Mouse (Mus musculus) liver, embryonic 15.5 days (tissue): ENCODE data around the gene Atp2a1. TPM values are rescaled to one million over a fixed set of nuclear protein-coding genes. Genes with fewer than 3 reads are reported as not detected.

Experiments used
- ATAC-seq: fragments of 200-750 bp; cut with Nextera tagmentation; 2 replicates; pipeline ENCODE4 v1.8.0; 2017; ENCODE audit warnings: moderate number of reproducible peaks, mild to moderate bottlenecking, moderate library complexity; ENCODE audit not compliant: insufficient read depth
- H3K27ac ChIP-seq: fragments of 300-500 bp; sonication (generic); replicated peaks from 2 replicates; pipeline ENCODE4 v1.5.1; 2015; ENCODE audit warnings: mild to moderate bottlenecking, inconsistent platforms
- H3K27me3 ChIP-seq: fragments of 300-500 bp; sonication (generic); 2 replicates; pipeline ENCODE4 v1.6.1; 2015; ENCODE audit warnings: mild to moderate bottlenecking, inconsistent platforms
- H3K36me3 ChIP-seq: fragments of 300-500 bp; sonication (generic); replicated peaks from 2 replicates; pipeline ENCODE4 v1.6.1; 2015; ENCODE audit warnings: moderate library complexity, mild to moderate bottlenecking, inconsistent platforms
- H3K4me1 ChIP-seq: fragments of 300-500 bp; sonication (generic); replicated peaks from 2 replicates; pipeline ENCODE4 v1.6.1; 2015; ENCODE audit warnings: inconsistent platforms
- H3K4me2 ChIP-seq: fragments of 300-500 bp; sonication (generic); 2 replicates; pipeline ENCODE4 v1.6.1; 2015; ENCODE audit warnings: moderate library complexity, mild to moderate bottlenecking, inconsistent platforms
- H3K4me3 ChIP-seq: fragments of 300-500 bp; sonication (generic); replicated peaks from 2 replicates; pipeline ENCODE4 v1.5.1; 2015; ENCODE audit warnings: mild to moderate bottlenecking, inconsistent platforms
- H3K9ac ChIP-seq: fragments of 300-500 bp; sonication (generic); 2 replicates; pipeline ENCODE4 v1.6.1; 2015; ENCODE audit warnings: moderate library complexity, mild to moderate bottlenecking, inconsistent platforms
- H3K9me3 ChIP-seq: fragments of 300-500 bp; sonication (generic); replicated peaks from 2 replicates; pipeline ENCODE4 v1.6.1; 2016; ENCODE audit warnings: inconsistent platforms
- WGBS: fragments of 180-500 bp; shearing (Covaris S2); methylation state at CpG from one replicate; pipeline ENCODE4 v1.1.7; 2015; ENCODE audit warnings: mixed read lengths; ENCODE audit not compliant: insufficient replicate concordance; 5-methylcytosine and 5-hydroxymethylcytosine counted together
- polyA plus RNA-seq: library from polyadenylated mRNA; unstranded; fragments of >200 nt; fragmentation: Nextera tagmentation; extraction: Ambion mirVana; gene quantifications from 2 replicates; pipeline ENCODE4 v1.2.1, GENCODE M21; 2015

Gene Atp2a1
- polyA plus RNA-seq, 1 experiment from 2014 or later: 16.5 TPM

DNA sequence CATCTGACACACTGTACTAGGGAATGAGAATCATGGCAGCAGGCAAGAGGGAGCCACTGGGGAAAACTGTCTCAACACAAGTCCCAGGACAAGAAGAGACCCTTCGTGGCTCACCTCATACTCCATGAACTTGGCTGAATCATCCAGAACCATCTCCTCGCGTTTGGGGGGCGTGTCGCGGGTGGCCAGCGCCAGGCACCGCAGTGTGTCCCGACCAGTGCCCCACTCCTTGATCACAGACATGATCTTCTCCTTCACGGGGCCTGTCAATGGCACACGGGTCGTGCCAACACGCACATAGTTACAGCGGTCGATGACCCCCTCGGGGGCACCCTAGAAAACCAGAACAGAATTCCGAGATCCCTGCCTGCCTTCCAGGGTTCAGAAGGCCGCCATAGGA, 12.9 kb downstream of the Atp2a1 start:
- H3K4me2 ChIP-seq: no peak overlapping the region
- H3K27me3 ChIP-seq: no peaks in the 10 kb centered on the region
- H3K4me3 ChIP-seq: no peak overlapping the region
- no peak overlapping the region for H3K9ac ChIP-seq
- WGBS: 76% methylated on average over 18 of the region's 18 CpGs
- no peaks in the 10 kb centered on the region for H3K9me3 ChIP-seq
- 0 out of 2 replicates have a peak, but pooled peaks cover 5% of the 10 kb centered on the region for H3K36me3 ChIP-seq
- no peaks in the 10 kb centered on the region for H3K4me1 ChIP-seq
- H3K27ac ChIP-seq: no peak overlapping the region
- ATAC-seq: no peak

DNA sequence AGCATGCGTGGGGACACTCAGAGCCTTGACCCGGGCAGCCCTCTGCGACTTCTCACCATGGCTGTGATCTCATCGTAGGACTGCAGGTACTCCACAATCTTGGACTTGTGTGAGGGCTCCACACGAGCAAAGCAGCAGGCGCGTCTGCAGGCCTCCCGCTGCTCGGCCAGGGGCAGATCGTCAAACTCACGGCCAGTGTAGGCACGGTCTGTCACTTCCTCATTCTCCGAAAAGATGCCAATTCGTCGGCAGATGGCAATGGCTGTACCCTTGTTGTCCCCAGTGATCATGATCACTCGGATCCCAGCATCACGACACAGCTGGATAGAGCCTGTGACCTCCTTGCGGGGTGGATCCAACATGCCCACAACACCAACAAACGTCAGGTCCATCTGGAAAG, 14.4 kb downstream of the Atp2a1 start:
- Histone ChIP-seq H3K4me1 (no peaks in the 10 kb centered on the region), H3K27ac (no peak overlapping the region)
- WGBS: 67% methylated on average over 19 of the region's 19 CpGs

GRCm38 (mm10) chr7:126446217-126446616, 16.7 kb downstream of the Atp2a1 start:
- Histone ChIP-seq H3K36me3 (peaks cover 19% of the 10 kb centered on the region; the same call in 1 of the 2 replicates), H3K9me3 (no peaks in the 10 kb centered on the region), H3K4me1 (no peaks in the 10 kb centered on the region), H3K27ac (no peak overlapping the region), H3K4me2 (no peak overlapping the region), H3K4me3 (no peak overlapping the region), H3K27me3 (no peaks in the 10 kb centered on the region), H3K9ac (no peak overlapping the region)
- 82% methylated on average over 21 of the region's 21 CpGs for WGBS
- ATAC-seq: no peak

More for the DNA sequence above, 14.4 kb downstream of the Atp2a1 start:
- ATAC-seq: no peak
- no peak overlapping the region for H3K4me3 ChIP-seq
- no peaks in the 10 kb centered on the region for H3K9me3 ChIP-seq
- no peak overlapping the region for H3K9ac ChIP-seq
- peaks cover 17% of the 10 kb centered on the region; the same call in 1 of the 2 replicates for H3K36me3 ChIP-seq
- no peaks in the 10 kb centered on the region for H3K27me3 ChIP-seq
- H3K4me2 ChIP-seq: no peak overlapping the region

DNA sequence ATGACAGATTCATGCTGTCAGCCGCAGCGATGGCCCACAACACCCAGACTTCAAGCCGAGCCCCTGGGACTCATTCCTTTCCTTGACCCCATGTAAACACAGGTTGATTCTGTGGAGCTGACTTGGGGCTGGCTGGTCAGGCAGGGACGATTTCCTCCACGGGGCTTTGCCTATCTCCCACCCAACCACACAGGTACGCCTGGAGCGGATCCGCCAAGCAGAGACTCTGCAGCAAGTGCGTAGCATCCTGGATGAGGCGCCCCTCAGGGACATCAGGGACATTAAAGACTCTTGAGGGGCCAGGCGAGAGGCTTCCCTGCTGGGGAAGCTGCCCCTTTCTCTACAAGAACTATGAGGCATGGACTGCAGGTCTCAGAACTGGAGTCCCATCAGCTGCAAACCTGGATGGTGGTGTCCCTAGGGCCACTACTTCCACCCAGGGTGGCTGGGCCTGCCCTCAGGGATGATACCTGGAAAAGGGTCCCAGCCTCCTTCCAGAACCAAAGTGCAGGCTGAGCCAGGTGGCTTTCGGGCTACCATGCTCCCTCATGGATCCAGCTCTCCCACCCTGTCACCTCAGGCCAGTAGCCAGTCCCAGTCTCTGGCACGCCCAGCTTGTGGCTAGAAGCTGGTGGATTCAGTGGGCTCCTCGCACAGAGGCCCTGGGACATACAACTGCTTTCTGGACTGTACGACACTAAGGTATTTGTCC, 17.6 kb downstream of the Atp2a1 start:
- H3K9me3 ChIP-seq: no peaks in the 10 kb centered on the region
- no peak for ATAC-seq
- 75% methylated on average over 15 of the region's 15 CpGs for WGBS
- H3K27me3 ChIP-seq: no peaks in the 10 kb centered on the region
- H3K4me1 ChIP-seq: no peaks in the 10 kb centered on the region
- peaks cover 19% of the 10 kb centered on the region; the same call in 1 of the 2 replicates for H3K36me3 ChIP-seq
- H3K4me2 ChIP-seq: no peak overlapping the region
- no peak overlapping the region for H3K27ac ChIP-seq
- H3K4me3 ChIP-seq: no peak overlapping the region
- no peak overlapping the region for H3K9ac ChIP-seq

DNA sequence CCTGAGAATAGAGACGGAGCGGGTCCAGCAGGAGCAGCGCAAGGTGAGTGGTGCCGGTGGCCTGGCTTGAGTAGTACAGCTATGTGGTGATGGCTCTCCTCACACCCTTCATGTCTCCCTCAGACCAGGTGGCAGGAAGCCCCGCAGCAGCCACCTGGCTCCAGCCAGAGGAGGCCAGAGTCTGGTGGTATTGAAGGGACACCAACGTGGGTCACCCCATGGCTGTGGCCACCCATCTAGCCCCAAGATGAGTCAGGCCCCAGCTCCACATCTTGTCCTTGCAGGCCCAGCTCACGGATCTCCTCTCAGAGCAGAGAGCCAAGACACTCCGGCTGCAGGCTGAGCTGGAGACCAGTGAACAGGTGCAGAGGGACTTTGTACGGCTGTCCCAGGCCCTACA, 18.4 kb downstream of the Atp2a1 start:
- Histone ChIP-seq H3K4me3 (no peak overlapping the region), H3K9me3 (no peaks in the 10 kb centered on the region), H3K4me2 (no peak overlapping the region), H3K27me3 (no peaks in the 10 kb centered on the region), H3K27ac (no peak overlapping the region), H3K9ac (no peak overlapping the region), H3K4me1 (no peaks in the 10 kb centered on the region), H3K36me3 (peaks cover 19% of the 10 kb centered on the region; the same call in 1 of the 2 replicates)
- WGBS: 77% methylated on average over 9 of the region's 9 CpGs
- no peak for ATAC-seq

DNA sequence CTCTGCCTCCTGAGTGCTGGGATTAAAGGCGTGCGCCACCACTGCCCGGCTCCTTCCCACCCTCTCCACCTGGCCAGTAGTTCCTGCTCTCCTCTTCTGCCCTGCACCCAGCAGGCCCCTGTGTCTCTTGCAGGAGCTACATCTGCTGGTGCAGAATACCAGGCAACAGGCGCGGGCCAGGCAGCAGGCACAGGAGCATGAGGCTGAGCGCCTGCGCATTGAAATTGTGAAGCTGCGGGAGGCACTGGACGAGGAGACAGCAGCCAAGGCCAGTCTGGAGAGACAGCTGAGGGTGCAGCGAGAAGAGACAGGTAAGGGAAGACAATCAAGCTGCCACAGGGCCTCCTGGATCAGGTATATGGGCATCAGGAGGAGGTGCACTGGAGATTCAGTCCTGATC, 18.9 kb downstream of the Atp2a1 start:
- peaks cover 19% of the 10 kb centered on the region; the same call in 1 of the 2 replicates for H3K36me3 ChIP-seq
- H3K4me3 ChIP-seq: no peak overlapping the region
- 76% methylated on average over 10 of the region's 10 CpGs for WGBS
- H3K9ac ChIP-seq: no peak overlapping the region
- no peak overlapping the region for H3K27ac ChIP-seq
- no peaks in the 10 kb centered on the region for H3K9me3 ChIP-seq
- no peaks in the 10 kb centered on the region for H3K27me3 ChIP-seq
- no peak for ATAC-seq
- H3K4me2 ChIP-seq: no peak overlapping the region
- no peaks in the 10 kb centered on the region for H3K4me1 ChIP-seq

- Histone ChIP-seq H3K27me3 (no peaks in the 10 kb centered on the region), H3K4me2 (no peak overlapping the region), H3K9ac (no peak overlapping the region), H3K4me3 (no peak overlapping the region), H3K27ac (no peak overlapping the region), H3K9me3 (no peaks in the 10 kb centered on the region), H3K36me3 (peaks cover 15% of the 10 kb centered on the region; the same call in 1 of the 2 replicates), H3K4me1 (no peaks in the 10 kb centered on the region)
- no peak for ATAC-seq
- WGBS: 87% methylated on average over 9 of the region's 9 CpGs
Measured at GRCm38 (mm10) chr7:126440134-126440533, 22.8 kb downstream of the Atp2a1 start.

DNA sequence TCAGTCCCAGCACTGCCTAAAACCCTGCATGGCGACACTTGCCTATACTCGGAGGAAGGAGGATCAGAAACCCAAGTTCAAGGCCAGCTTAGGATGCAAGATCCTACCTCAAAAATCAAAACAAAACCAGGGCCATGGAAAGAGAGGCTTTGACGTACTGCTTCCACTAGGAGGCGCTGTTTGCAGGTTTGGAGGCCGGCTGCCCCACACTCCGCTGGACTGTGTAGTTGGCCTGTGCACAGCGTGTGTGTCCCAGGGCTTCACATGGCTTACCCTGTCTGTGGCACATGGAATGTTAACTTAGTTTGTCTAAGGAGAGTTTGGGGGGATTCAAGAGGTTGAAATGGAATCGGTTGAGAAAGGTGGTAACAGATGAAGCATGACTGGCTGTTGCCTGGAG, 26.1 kb downstream of the Atp2a1 start:
- Histone ChIP-seq H3K27ac (no peak overlapping the region), H3K9ac (no peak overlapping the region), H3K27me3 (no peaks in the 10 kb centered on the region), H3K9me3 (no peaks in the 10 kb centered on the region), H3K4me3 (no peak overlapping the region), H3K36me3 (0 out of 2 replicates have a peak, but pooled peaks cover 2% of the 10 kb centered on the region), H3K4me1 (no peaks in the 10 kb centered on the region), H3K4me2 (no peak overlapping the region)
- 14% methylated on average over 8 of the region's 8 CpGs for WGBS
- ATAC-seq: peak; percentile 42; the same call in 1 of the 2 replicates

GRCm38 (mm10) chr7:126435801-126436200, 27.1 kb downstream of the Atp2a1 start:
- no peaks in the 10 kb centered on the region for H3K4me1 ChIP-seq
- no peak for ATAC-seq
- H3K27ac ChIP-seq: no peak overlapping the region
- H3K9me3 ChIP-seq: no peaks in the 10 kb centered on the region
- H3K4me3 ChIP-seq: no peak overlapping the region
- no peak overlapping the region for H3K4me2 ChIP-seq
- 66% methylated on average over 3 of the region's 3 CpGs for WGBS
- no peaks in the 10 kb centered on the region for H3K27me3 ChIP-seq
- H3K36me3 ChIP-seq: no peaks in the 10 kb centered on the region
- no peak overlapping the region for H3K9ac ChIP-seq

DNA sequence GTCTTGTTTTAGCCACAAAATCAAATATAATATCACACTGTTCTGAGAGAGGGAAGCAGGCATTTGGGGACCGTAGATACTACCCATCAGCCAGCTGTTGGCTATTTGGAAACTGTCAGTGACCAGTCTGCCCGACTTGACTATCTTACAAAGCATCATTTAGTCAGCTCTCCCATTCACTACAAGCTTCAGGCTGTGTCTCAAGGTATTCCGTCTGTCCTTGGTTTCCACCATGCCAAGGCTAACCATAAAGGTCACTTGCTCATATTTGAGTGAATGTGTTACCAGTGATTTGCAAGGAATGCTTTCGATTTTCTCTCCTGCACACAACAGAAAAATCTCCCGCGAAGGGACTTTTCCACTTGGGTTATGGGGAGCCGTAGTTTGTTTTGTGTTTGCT, 28.2 kb downstream of the Atp2a1 start:
- Histone ChIP-seq H3K27me3 (no peaks in the 10 kb centered on the region), H3K4me2 (no peak overlapping the region), H3K9ac (no peak overlapping the region), H3K27ac (no peak overlapping the region), H3K9me3 (no peaks in the 10 kb centered on the region), H3K4me3 (no peak overlapping the region), H3K4me1 (peaks cover 6% of the 10 kb centered on the region), H3K36me3 (no peaks in the 10 kb centered on the region)
- 79% methylated on average over 7 of the region's 7 CpGs for WGBS
- no peak for ATAC-seq

DNA sequence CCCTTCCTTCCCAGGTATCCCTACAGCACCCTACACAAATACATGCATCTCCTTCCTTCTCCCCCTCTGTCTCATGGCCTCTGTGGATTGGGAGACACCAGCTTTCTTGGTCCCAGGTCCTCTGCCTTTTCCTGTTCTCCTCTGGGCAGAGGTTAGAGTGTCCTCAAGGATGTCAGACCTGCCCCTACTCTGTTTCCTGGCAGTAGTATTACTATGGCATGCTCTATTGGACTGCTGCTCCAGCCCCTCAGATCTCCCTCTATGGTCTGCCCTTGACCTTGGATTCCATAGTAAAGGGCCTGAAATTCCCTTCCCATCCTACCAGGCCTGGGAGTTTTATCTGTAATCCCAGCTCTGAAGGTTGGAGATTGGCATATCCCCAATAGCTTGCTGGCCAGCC, 32.7 kb downstream of the Atp2a1 start:
- no peak overlapping the region for H3K27ac ChIP-seq
- peaks cover 27% of the 10 kb centered on the region for H3K4me1 ChIP-seq
- no peak for ATAC-seq
- H3K9me3 ChIP-seq: no peaks in the 10 kb centered on the region
- no peak overlapping the region for H3K9ac ChIP-seq
- H3K4me3 ChIP-seq: no peak overlapping the region
- peaks cover 4% of the 10 kb centered on the region; the same call in 1 of the 2 replicates for H3K27me3 ChIP-seq
- H3K36me3 ChIP-seq: no peaks in the 10 kb centered on the region
- no peak overlapping the region for H3K4me2 ChIP-seq

- no peak overlapping the region for H3K27ac ChIP-seq
- H3K4me1 ChIP-seq: peaks cover 27% of the 10 kb centered on the region
- peak overlapping the region; percentile 71 for H3K4me3 ChIP-seq
- no peaks in the 10 kb centered on the region for H3K36me3 ChIP-seq
- no peaks in the 10 kb centered on the region for H3K9me3 ChIP-seq
- H3K9ac ChIP-seq: peak overlapping the region; percentile 65
- peaks cover 4% of the 10 kb centered on the region; the same call in 1 of the 2 replicates for H3K27me3 ChIP-seq
- 37% methylated on average over 15 of the region's 15 CpGs for whole genome bisulfite sequencing
- no peak for ATAC-seq
- H3K4me2 ChIP-seq: peak overlapping the region; percentile 99
Measured at GRCm38 (mm10) chr7:126429503-126429898, 33.4 kb downstream of the Atp2a1 start.
